Mouse (Mus musculus) c-Kit-positive CD71-positive TER-119-positive erythroid progenitor cells, embryonic 14.5 days (primary cell): Measurements from ENCODE around the gene Slc2a5.

Experiments used
- DNase-seq: peaks from one replicate; pipeline ENCODE4 v3.0.0-alpha.2; 2013; ENCODE audit warnings: low spot score

Slc2a5 gene

GRCm38 (mm10) chr4:150119055-150119454 lies at the start of gene Slc2a5:
Gene Slc2a5, plus strand, starts transcription at chr4:150119283.
- DNase-seq = no peak

GRCm38 (mm10) chr4:150070136-150070535 lies 48.9 kb upstream of the Slc2a5 start:
- DNase-seq = no peak

DNA sequence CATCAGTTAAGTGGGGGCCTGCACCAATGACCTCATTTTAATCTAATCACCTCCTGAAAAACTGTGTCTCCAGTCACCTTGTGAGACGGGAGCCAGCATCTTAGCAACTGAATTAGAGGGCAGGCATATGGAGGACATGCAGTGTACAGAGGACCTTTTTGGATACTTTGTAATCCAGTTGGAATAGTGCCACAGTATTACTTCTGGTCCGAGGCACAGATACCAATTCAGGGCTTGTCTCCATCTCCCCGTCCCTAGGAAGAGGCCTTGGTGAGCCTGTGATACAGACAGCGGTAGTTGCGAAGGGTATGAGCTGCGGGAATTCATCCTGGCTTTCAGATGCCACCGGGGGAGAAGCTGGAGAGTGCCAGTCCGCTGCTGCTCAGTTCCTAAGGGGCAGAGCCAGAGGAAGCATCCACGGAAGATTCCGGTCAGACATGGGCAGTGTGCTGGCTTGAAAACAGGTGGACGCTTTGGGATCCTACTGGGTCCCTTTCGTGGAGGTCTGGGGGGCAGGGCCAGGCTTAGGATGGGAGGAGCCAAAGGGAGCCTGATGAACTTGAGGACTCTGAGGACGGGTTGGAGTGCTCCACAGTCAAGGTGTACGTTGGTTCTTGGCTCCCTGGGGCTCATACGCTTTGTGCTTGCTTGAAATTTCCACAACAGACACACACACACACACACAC lies 46.5 kb upstream of the Slc2a5 start:
- no peak for DNase-seq

GRCm38 (mm10) chr4:150073102-150073473 lies 46.0 kb upstream of the Slc2a5 start:
- peak; percentile 34 for DNase-seq

GRCm38 (mm10) chr4:150075350-150075749 lies 43.7 kb upstream of the Slc2a5 start:
- no peak for DNase-seq

- DNase-seq = no peak
Measured at GRCm38 (mm10) chr4:150076147-150076546, 42.9 kb upstream of the Slc2a5 start.

DNA sequence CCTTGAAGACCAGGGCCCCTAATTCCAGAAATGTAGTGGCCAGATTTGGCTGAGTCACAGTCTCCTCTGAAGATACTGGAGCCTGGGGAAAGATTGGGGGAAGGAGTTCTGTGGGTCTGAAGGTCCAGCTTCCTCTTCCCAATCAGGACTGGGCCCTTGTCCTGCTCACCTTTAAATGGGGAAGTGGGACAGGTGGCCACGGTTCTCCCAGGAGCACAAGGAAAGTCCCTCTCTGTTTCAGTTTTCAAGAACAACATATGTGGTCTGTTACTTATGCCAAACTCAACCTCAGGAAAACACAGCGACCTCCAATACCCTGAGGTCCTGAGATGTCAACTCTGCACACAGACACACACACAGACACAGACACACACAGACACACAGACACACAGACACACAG lies 40.4 kb upstream of the Slc2a5 start:
- no peak for DNase-seq

- no peak for DNase-seq
Measured at GRCm38 (mm10) chr4:150079244-150079643, 39.8 kb upstream of the Slc2a5 start.

- DNase-seq = no peak
Measured at GRCm38 (mm10) chr4:150080330-150080967, 38.6 kb upstream of the Slc2a5 start.

DNA sequence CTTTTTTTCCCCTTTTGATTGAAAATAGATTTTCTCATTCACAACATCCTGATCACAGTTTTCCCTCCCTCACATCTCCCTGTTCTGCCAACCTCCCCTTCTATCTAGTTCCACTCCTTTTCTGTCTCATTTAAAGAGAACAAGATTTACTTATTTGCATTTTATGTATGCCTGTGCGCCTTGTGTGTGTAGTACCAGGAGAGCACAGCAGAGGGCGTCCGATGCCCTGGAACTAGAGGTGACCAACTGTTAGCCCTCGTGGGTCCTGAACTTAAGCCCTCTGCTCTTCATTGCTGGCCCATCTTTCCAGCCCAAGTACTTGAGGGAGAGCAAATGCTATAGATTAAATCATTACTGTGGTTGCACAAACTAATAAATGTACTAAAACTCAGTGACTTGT lies 33.7 kb upstream of the Slc2a5 start:
- peak; percentile 23 for DNase-seq

- no peak for DNase-seq
Measured at GRCm38 (mm10) chr4:150086841-150087160, 32.3 kb upstream of the Slc2a5 start.

GRCm38 (mm10) chr4:150087161-150087889 lies 31.8 kb upstream of the Slc2a5 start, which contains the start of gene Gpr157:
Gene Gpr157, plus strand, starts transcription at chr4:150087365.
- peak; percentile 85 for DNase-seq

GRCm38 (mm10) chr4:150087890-150088530 lies 31.1 kb upstream of the Slc2a5 start:
- DNase-seq = no peak

DNA sequence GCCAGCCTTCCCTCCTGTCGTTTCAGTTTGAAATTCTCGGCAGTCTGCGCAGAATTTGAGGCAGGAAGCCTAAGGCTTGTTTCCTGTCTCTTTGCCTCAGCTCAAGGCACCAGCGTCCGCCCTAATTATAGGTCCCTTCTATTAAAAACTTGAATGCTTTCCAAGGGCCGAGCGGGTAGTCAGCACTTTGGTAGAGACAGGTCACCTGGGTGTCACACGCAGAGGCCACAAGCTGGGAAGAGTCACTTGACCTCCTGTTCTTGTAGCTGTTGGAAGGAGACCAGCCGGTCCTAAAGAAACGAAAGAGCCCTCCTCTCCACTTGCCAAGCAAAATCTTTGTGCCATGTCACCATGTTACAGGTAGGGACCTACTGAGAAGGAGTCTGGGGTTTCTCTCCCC lies 30.0 kb upstream of the Slc2a5 start:
- no peak for DNase-seq

DNA sequence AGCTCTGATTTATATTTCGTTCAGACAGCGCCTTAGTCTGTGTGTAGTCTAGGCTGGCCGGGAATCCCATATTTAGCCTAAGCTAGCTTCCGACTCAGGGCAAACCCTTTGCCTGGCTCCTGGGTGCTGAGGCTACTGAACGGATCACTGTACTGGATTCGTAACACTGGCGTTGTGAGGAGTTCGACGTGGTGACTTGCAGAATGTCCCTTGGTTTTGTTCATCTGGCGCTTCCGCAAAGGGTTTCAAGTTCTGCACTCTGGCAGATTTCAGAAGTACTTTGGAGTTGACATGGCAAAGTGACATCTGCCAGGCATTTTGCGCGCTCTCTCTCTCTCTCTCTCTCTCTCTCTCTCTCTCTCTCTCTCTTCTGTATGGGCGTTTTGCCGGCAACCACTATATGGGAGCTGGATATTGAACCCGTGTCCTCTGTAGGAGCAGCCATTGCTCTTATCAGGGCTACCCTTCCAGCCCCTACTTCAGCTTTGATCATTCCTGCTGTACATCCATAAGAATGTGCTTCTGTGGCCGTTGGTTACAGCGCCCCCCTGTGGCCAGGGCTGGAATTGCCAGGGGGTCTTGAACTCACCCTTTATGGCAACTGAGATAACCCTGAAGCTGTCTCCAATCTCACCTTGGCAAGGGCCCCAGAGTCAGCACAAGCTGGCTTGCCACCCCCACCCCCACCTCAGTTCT lies 27.0 kb upstream of the Slc2a5 start:
- peak; percentile 23 for DNase-seq

DNA sequence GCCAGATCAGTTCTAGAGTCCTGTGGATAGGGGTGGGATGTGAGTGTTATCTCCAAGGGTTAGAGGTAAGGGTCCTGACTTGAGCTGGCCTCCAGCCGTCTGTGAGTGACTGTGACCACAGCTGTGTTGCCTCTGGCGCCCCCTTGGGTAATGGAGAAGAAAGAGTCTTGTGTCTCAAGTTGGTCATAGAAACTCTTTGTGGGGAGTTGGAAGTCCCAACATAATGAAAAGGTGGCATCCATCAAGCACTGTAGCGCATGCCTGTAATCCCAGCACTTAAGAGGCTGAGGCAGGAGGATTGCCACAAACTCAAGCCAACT lies 26.5 kb upstream of the Slc2a5 start:
- no peak for DNase-seq

DNA sequence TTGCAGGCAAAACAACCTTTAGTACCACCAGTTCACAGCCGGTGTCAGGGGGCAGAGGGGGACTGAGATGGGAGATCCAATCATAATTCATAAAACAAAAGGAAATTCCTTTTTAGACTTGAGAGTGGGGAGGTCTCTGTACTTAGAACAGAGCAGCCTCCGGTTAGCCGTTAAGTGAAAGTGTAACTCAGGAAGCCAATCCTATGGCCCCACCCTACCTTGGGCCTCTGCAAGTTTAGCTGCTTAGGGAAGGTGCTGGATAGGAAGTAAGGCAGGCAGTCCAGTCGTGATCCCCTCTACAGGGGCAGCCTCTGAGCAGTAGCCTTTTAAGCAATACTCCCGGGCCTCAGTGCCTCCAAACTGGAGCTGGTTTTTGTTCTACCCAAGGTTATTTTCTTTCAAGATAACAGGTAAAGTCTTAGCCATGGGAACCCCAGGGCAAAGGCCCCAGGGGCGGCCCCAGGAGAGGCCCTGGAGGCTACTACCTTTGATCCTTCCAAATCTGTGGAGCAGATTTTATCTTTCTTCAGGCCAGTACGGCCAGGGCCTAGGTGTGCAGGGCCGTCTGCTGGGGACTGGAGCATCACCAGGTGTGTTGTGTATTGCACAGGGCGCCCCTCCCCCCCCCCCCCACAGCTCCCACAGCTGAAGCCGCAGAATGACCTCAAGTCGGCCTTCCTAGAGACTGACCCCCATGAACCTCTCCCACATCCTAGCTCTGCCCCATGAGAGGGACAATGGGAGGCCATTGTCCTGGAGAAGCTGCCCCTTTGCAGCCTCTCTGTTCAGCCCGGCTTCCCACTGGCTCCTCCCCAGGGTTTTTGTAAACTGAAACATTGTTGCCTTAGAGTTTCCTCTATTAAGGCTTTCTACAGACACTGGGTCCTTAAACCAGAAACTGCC lies 25.3 kb upstream of the Slc2a5 start:
- no peak for DNase-seq

GRCm38 (mm10) chr4:150094463-150094789 lies 24.7 kb upstream of the Slc2a5 start:
- DNase-seq = no peak

- DNase-seq = no peak
Measured at GRCm38 (mm10) chr4:150096309-150096708, 22.8 kb upstream of the Slc2a5 start.

GRCm38 (mm10) chr4:150097847-150098246 lies 21.2 kb upstream of the Slc2a5 start:
- DNase-seq = no peak

- DNase-seq = peak; percentile 59
Measured at GRCm38 (mm10) chr4:150098880-150099279, 20.2 kb upstream of the Slc2a5 start.
